Comparison of ENCODE assay signal across 8 mouse cellular contexts in genomic region chr14:61330996-61331561, GRCm38 (mm10). TPM values are rescaled to one million over a fixed set of nuclear protein-coding genes. Genes with fewer than 3 reads are reported as not detected.
DNase-seq lines count a peak whose midpoint lies in the region; ATAC-seq and TF ChIP-seq lines count a peak whose summit lies in the region.

No protein-coding gene starts in this region.

- ATAC-seq in embryonic facial prominence, embryonic 13.5 days (ENCODE audit: insufficient number of reproducible peaks, insufficient read depth, low FRiP score, low TSS enrichment, low read depth), result peak; percentile 53
- ATAC-seq in limb, embryonic 13.5 days (ENCODE audit: low FRiP score, low read depth), result peak; percentile 64
- ATAC-seq in midbrain, postnatal 0 days (ENCODE audit: low FRiP score), result peak; percentile 78

- 26% methylated on average over 13 of the region's 13 CpGs for WGBS in embryonic facial prominence, embryonic 13.5 days
- WGBS in limb, embryonic 13.5 days, result 13% methylated on average over 13 of the region's 13 CpGs
- WGBS in midbrain, postnatal 0 days, result 17% methylated on average over 13 of the region's 13 CpGs

- H3K4me3 ChIP-seq in embryonic facial prominence, embryonic 13.5 days, result no peak overlapping the region
- H3K4me3 ChIP-seq in limb, embryonic 13.5 days, result no peak overlapping the region
- H3K4me3 ChIP-seq in midbrain, postnatal 0 days (ENCODE audit: low read depth, low read length), result no peak overlapping the region

- peaks cover 17% of the 10 kb centered on the region for H3K4me1 ChIP-seq in embryonic facial prominence, embryonic 13.5 days
- H3K4me1 ChIP-seq in limb, embryonic 13.5 days, result peaks cover 12% of the 10 kb centered on the region
- no peaks in the 10 kb centered on the region for H3K4me1 ChIP-seq in midbrain, postnatal 0 days (ENCODE audit: insufficient read depth, low read length)

- no peak overlapping the region for H3K27ac ChIP-seq in embryonic facial prominence, embryonic 13.5 days
- no peak overlapping the region; the same call in 1 of the 2 replicates for H3K27ac ChIP-seq in limb, embryonic 13.5 days
- H3K27ac ChIP-seq in midbrain, postnatal 0 days (ENCODE audit: low read depth, low read length), result peak overlapping the region; percentile 32; the same call in 1 of the 2 replicates

- no peaks in the 10 kb centered on the region for H3K27me3 ChIP-seq in embryonic facial prominence, embryonic 13.5 days
- H3K27me3 ChIP-seq in limb, embryonic 13.5 days, result no peaks in the 10 kb centered on the region
- H3K27me3 ChIP-seq in midbrain, postnatal 0 days (ENCODE audit: insufficient read depth, low read length), result no peaks in the 10 kb centered on the region

- peak overlapping the region; percentile 59 for H3K9ac ChIP-seq in embryonic facial prominence, embryonic 13.5 days
- H3K9ac ChIP-seq in limb, embryonic 13.5 days, result 0 out of 2 replicates have a peak overlapping the region, but pooled peaks have one; percentile 48
- H3K9ac ChIP-seq in midbrain, postnatal 0 days (replicated peaks; ENCODE audit: low read length, poor library complexity, severe bottlenecking), result 0 out of 2 replicates have a peak overlapping the region, but pooled peaks have one; percentile 33

- DNase-seq in 3T3-L1 (ENCODE audit: low read depth, low spot score), result peak; percentile 91
- peak; percentile 87 for DNase-seq in adrenal gland, postnatal 36 days
- DNase-seq in heart, adult 9 months (ENCODE audit: low spot score in 2 of 2), result peak; percentile 68 to 73
- DNase-seq in kidney, adult 9 months, result peak; percentile 72
- peak; percentile 93 for DNase-seq in midbrain, postnatal 0 days (ENCODE audit: low spot score)
- DNase-seq in spleen, postnatal 36 days (ENCODE audit: low spot score in 2 of 2), result peak; percentile 54 to 71

- 0 out of 2 replicates have a peak overlapping the region, but pooled peaks have one; percentile 33 for H3K4me2 ChIP-seq in embryonic facial prominence, embryonic 13.5 days
- peak overlapping the region; percentile 12; the same call in 1 of the 2 replicates for H3K4me2 ChIP-seq in limb, embryonic 13.5 days (replicated peaks)
- 0 out of 2 replicates have a peak overlapping the region, but pooled peaks have one; percentile 26 for H3K4me2 ChIP-seq in midbrain, postnatal 0 days (ENCODE audit: low read depth, low read length, poor library complexity, severe bottlenecking)

- H3K36me3 ChIP-seq in embryonic facial prominence, embryonic 13.5 days, result peaks cover 18% of the 10 kb centered on the region; the same call in 1 of the 2 replicates
- H3K36me3 ChIP-seq in limb, embryonic 13.5 days, result peaks cover 8% of the 10 kb centered on the region; the same call in 1 of the 2 replicates
- no peaks in the 10 kb centered on the region for H3K36me3 ChIP-seq in midbrain, postnatal 0 days (ENCODE audit: insufficient read depth, low read length)

- H3K9me3 ChIP-seq in embryonic facial prominence, embryonic 13.5 days, result no peaks in the 10 kb centered on the region
- no peaks in the 10 kb centered on the region; the same call in 1 of the 2 replicates for H3K9me3 ChIP-seq in limb, embryonic 13.5 days
- H3K9me3 ChIP-seq in midbrain, postnatal 0 days (ENCODE audit: low read length), result no peaks in the 10 kb centered on the region

- peak; percentile 93 for TF ChIP-seq CTCF in midbrain, postnatal 0 days (IDR thresholded peaks at IDR 0.05)

RNA-seq across cellular contexts. Expression of gene Arl11, which starts 21.5 kb away (rescaled TPM):
- total RNA-seq in adrenal gland, postnatal 36 days (2021), result 1 to 10 TPM in 1 of 2 experiments, under 1 TPM in 1; 0.49 to 2.1 TPM
- polyA plus RNA-seq in embryonic facial prominence, embryonic 13.5 days (2015; fragmentation: Nextera tagmentation; extraction: Ambion mirVana), result 0.65 and 0.69 TPM in 2 replicates
- polyA plus RNA-seq in limb, embryonic 13.5 days (2015; fragmentation: Nextera tagmentation; extraction: Ambion mirVana), result 0.45 and 0.93 TPM in 2 replicates
- total RNA-seq in midbrain, postnatal 0 days (2014; rRNA removed), result 0.14 TPM in 1 of 2 replicates, not detected in the other
- polyA plus RNA-seq in midbrain, postnatal 0 days (2015; fragmentation: Nextera tagmentation; extraction: Ambion mirVana), result 0.55 and 0.63 TPM in 2 replicates

RNA-seq across cellular contexts. Expression of gene Ebpl, which starts 29.2 kb away (rescaled TPM):
- total RNA-seq in adrenal gland, postnatal 36 days (2021), result 1 to 10 TPM; 2.3 to 4.0 TPM
- 15.8 and 16.0 TPM in 2 replicates for polyA plus RNA-seq in embryonic facial prominence, embryonic 13.5 days (2015; fragmentation: Nextera tagmentation; extraction: Ambion mirVana)
- polyA plus RNA-seq in limb, embryonic 13.5 days (2015; fragmentation: Nextera tagmentation; extraction: Ambion mirVana), result 13.0 and 14.7 TPM in 2 replicates
- total RNA-seq in midbrain, postnatal 0 days (2014; rRNA removed), result 3.4 and 4.2 TPM in 2 replicates
- polyA plus RNA-seq in midbrain, postnatal 0 days (2015; fragmentation: Nextera tagmentation; extraction: Ambion mirVana), result 8.8 and 9.0 TPM in 2 replicates
